Mouse (Mus musculus): ENCODE results near the gene Wdr90. TPM values are rescaled to one million over a fixed set of nuclear protein-coding genes. Genes with fewer than 3 reads are reported as not detected.

The Wdr90 gene
- 6.9 and 14.5 TPM in 2 replicates for polyA plus RNA-seq (2012)

DNA sequence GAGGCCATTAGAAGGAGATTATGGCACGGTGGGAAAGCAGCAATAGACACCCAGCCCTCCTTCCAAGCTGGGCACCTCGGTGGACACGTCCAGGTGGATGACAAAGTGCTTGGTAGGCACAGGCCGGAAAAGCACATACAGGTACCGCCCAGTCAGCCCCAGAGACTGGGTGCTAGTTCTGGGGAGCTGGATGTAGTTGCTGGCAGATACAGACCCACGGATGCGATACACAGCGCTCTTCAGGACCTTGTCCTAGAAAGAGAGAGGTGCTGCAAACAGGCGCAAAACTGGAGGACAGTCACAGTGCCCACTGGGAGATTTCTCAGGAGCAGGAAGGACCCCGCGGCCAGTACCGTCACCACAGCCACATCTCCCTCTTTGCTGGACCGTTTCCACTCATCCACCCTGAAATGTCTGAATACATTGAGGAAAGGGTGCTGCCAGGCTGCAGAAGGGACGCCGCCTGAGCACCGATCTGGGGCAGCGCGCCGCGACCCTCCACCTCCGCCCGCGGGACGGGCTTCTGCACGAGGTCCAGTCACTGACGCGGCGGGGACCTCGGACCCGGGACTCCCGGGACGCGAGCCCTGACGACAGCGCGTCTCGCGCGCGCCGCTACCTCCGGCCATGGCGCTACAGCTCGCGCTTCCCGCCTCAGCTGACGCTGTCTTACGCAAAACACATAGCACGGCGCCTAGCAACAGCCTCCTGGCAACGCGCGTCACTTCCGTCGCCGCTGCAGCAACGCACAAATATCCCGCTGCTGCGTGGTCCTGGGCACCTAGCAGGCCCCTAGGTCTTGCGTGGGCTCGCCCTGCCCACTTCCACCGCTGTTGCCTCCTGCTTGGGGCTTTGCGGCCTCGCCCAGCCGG lies at the start of gene Wdr90:
Wdr90 (minus strand) TSS at position 670 of the 872 bp plus-strand sequence.
- no peak for TF ChIP-seq GATA1 (IDR thresholded peaks at IDR 0.05; ENCODE audit: low read length)

DNA sequence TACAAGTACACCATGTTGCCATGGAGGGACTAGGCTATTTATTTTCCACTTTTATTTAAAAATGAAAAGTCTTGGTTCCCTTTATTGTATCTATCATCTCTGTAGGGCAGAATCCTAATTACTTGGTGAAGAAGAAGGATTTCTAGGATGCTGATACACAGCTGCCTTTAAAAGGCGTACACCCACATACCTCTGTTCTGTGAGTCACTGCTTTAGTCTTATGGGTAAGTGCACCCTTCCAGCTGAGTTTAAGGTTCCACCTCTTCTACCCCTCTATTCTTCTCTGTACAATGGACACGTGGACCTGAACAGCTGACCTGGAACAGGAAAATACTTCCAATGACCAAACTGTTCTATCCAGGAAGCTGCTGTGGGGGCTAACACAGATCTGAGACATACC lies 46.3 kb upstream of the Wdr90 start:
- TF ChIP-seq GATA1 (IDR thresholded peaks at IDR 0.05; ENCODE audit: low read length): no peak

DNA sequence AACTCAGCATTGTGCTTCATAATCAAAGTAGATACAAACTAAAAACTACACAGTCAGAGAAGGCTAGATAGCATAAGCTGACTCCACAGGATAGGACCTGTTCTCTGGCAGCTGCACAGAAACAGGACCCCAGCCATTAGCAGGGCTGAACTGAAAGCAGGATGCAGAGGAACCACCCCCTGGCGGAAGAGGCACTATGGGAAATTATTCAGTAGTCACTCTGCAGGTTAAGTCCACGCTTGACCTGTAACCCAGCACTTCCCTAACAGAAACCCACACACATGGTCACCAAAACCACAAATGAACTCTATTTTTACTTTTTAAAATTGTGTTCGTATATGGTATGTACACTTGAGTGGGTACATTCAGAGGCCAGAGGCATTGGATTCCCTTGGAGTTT lies 41.8 kb upstream of the Wdr90 start:
- TF ChIP-seq GATA1 (IDR thresholded peaks at IDR 0.05; ENCODE audit: low read length): no peak

DNA sequence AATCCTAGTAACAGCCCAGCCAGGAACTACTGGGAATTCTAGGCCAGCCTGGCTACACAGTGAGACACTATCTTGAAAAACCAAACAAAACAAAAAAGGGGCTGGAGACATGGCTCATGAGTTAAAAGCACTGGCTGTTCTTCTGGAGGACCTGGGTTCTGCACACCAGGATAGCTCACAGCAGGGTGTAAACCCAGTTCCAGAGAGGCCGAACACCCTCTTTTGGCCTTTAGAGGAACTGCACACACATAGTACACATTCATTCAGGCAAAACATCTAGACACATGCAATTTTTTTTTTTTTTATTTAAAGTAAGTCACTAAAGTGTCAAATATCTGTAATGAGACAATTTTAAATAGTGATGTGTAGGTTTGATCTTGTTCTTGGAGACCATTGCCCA lies 38.9 kb upstream of the Wdr90 start:
- no peak for TF ChIP-seq GATA1 (IDR thresholded peaks at IDR 0.05; ENCODE audit: low read length)

DNA sequence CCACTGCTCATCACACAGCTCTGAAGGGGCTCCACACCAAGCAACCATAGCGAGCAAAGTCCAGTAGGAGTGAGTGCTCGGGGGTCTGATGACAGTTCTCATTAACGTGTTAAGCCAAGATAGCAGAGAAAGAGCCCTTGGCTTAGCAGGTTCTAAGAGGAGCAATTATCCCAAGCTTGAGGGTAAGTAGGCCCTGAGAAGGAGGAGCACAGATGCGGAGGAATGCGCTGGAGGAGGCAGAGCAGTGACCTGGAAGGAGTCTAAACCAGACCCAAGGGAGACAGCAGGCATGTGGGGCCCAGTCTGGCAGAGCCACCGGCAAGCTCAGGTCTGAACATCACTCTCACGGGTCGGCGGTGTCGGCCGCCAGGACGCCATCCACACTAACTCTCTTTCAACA lies 34.6 kb upstream of the Wdr90 start:
- no peak for TF ChIP-seq GATA1 (IDR thresholded peaks at IDR 0.05; ENCODE audit: low read length)

DNA sequence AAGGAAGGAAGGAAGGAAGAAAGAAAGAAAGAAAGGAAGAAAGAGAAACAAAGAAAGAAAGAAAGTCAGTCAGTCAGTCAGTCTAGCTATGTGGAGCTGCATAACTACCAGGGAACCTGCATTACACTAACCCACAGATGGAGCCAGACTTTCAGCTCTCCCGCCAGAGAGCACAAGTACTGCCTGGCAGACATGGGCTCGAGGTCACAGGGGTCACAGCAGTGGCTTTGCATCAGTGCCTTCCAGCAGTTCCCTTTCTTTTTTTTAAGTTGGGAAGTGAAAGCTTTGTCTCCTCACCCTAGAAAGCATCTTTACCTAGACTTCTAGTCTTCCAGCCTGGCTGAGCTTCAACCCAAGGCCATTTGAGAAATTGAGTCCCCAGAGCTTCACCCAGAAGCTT lies 34.1 kb upstream of the Wdr90 start:
- no peak for TF ChIP-seq GATA1 (IDR thresholded peaks at IDR 0.05; ENCODE audit: low read length)

DNA sequence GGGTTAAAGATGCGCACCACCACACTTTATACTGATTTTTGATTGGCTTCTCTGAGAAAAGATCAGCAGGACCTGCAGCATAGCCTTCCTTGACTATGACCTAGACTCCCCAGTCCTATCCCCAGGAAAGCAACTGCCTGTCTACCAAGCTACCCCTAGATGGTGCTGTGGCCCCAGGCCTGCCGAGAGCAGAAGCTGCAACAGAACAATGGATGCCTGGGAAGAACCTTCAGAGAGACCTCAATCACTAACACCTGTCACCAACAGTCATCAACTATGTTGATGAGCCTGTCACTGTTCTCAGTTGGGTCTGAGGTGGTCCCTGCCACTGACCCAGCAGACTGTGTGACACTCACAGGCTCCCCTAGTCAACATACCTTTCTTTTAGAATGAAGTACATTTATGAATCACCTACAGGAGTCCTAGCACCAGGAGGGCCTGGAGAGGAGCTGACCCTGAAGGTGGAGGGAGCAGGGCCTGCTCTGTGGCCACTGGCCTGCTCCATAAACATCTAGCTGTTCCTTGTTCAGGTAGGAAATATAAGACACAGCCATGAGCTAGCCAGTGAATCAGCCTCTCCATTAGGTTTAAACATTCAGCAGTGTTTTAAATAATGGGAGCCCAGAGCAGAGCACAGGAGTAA lies 32.8 kb upstream of the Wdr90 start:
- TF ChIP-seq GATA1 (IDR thresholded peaks at IDR 0.05; ENCODE audit: low read length): no peak

DNA sequence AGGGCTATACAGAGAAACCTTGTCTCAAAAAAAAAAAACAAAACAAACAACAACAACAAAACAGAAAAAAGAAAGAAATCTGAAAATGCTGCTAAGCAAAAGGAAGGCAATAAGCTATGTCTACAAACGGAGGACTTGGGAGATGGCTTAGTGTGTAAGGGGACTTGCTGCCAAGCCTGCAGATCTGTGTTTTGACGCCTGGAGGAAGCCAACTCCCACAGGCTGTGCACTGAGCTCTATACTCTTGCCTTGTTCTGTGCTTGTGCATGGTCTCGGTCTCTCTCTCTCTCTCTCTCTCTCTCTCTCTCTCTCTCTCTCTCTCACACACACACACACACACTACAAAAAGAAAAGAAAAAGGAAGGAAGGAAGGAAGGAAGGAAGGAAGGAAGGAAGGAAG lies 27.5 kb upstream of the Wdr90 start:
- TF ChIP-seq GATA1 (IDR thresholded peaks at IDR 0.05; ENCODE audit: low read length): no peak

DNA sequence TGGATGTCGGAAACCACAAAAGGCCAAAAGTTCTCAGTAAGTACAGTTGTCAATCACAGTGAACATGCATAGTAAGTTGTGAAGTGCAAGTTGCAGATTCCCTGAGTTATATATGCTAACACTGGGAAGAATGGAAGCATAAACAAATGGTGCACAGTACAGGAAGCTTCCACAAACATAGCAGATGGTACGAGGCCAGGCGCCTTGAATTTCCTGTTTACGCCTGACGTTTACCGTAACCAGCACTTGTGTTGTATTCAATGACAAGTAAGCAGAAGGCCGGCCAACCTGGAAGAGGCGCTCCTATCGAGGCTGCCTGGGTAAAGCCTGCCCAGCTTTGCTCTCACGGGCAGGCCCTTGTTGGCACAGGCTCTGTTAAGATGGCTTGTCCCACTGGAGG lies 26.2 kb upstream of the Wdr90 start:
- no peak for TF ChIP-seq GATA1 (IDR thresholded peaks at IDR 0.05; ENCODE audit: low read length)

DNA sequence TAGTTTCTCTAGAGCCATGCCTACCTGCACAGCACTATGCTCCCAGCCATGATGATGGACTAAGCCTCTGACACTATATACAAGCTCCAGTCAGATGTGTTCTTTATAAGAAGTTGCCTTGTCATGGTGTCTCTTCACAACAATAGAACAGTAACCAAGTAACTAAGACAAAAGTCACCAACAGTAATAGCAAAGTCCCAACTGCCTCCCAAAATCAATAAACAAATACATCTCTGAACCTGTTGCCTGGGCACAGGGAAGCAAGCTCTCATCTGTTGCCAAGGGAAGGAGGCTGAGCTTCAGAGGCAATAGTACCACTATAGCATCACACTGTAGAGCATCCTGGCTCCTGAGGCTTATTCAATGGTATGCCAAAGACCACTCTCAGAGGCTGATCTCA lies 25.5 kb upstream of the Wdr90 start:
- TF ChIP-seq GATA1 (IDR thresholded peaks at IDR 0.05; ENCODE audit: low read length): no peak

DNA sequence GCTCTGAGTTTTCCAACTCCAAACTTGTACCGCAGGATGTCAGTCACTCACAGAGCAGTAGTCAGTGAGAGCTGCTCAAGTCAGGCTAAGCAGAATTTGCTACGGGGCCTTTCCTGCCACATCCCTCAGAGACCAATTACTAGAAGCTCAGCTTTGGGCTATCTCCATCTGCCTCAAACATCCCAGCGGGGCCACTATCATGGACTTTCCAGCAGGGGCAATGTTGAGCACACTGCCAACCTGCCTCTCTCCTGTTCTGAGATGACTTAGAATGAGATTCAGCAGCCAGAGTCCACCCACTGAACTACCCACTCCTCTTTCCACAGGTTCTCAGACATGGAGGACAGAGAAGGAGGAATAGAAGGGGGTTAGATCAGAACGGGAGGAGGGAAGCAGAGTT lies 24.3 kb upstream of the Wdr90 start:
- no peak for TF ChIP-seq GATA1 (IDR thresholded peaks at IDR 0.05; ENCODE audit: low read length)

DNA sequence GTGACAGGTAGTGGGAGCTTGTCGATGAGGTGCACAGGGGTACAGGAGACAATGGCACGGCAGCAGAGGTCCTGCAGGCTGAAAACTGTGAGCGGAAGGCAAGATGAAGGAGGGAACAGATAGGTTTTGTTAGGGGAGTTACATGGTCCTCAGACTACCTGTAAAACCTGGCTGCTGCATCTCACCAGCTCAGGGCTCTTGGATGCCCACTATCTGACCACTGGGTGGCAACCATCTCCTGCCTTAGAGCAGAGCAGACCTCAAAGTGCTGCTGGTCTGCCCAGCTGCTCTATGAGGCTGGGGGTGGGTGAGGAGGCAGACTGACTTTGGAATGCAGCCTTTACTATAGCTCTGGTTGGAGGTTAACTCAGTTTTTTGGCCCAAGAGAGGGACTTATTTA lies 22.5 kb upstream of the Wdr90 start:
- TF ChIP-seq GATA1 (IDR thresholded peaks at IDR 0.05; ENCODE audit: low read length): no peak

DNA sequence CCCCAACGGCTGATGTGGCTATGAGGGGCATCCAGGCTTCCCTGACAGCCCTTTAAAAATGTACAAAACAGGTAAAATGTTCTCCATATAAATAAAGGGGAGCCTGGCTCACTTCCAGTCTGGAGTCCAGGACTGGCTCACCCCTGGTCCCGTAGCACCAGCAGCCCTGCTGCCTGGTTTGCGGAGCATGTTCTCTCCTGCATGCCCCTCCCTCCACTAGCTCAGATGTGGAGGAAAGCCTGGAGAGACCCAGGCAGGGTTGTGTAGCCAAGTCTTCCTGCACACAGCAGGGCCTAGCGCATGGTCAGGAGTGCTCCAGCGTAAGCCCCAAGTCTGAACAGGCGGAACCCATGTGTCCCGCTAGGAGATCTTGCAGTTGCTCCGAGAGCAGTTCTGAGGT lies 22.0 kb upstream of the Wdr90 start:
- no peak for TF ChIP-seq GATA1 (IDR thresholded peaks at IDR 0.05; ENCODE audit: low read length)

DNA sequence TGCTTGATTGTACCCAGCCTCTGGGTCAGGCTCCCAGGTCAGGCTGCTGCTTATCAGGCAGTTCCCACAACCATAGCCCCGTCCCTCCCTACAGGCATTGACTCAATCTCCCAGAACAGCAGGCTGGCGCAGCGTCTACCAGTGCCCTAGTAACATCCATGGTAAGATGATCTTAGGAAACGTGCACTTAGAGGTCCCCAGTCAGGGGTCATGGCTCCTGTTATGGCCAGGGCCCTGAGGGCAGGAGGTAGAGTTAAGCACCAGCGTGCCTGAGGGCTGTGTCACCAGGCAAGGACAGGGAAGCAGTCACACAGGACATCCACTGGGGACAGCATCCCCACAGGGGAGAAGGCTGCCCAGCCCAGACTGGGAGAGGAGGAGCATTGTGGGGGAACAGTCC lies 21.0 kb upstream of the Wdr90 start:
- no peak for TF ChIP-seq GATA1 (IDR thresholded peaks at IDR 0.05; ENCODE audit: low read length)

DNA sequence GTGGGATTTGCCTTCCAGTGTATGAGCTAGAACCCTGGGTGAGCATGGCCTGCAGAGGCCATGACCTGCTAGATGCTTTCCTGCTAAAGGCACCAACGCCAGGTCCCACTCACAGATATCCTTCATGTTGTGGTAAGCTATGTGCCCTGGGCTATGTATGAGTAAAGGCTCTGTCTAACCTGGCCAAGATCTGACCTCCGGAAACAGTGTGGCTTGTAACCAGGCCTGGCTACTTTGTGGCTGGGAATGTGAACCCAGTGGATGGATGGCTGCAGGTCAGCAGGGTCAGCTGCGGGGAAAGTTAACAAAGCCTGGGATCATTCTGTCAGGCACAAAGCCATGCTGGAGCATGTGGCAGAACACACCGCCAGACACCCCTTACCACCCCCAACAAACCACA lies 20.4 kb upstream of the Wdr90 start:
- TF ChIP-seq GATA1 (IDR thresholded peaks at IDR 0.05; ENCODE audit: low read length): no peak

DNA sequence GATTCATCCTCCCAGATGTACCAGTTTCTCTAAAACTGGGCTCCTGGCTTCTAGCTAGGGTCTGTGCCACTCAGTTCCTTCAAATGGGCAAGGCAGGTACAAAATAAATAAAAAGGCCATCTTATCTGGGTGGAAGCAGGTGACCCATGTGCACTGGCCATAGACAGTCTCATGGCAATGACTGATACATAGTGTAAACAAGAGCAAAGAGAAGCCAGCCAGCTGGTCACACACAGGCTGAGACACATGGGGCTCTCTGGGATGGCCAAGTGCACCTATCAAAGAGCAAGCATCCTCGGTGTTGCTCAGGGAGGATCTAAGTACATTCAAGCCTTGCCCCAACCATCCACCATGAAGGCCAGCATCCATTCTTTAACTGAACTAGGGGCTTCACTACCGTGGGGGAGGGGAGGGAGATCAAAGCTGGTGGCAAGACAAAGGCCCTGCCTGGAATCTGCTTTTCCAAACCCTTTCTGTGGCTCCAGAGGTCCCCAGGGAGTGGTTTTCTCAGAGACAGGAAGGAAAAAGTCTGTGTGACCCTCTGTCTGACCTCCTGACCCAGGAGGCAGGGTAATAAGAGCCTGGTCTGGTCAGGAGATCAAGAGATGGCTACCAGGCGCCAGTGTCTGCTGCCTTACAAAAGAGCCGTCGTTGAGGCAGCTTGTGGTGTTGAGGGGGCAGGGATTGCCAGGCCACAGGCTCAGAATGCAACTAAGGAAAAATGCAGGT lies 19.8 kb upstream of the Wdr90 start:
- TF ChIP-seq GATA1 (IDR thresholded peaks at IDR 0.05; ENCODE audit: low read length): no peak

Data from G1E-ER4 (cell line).